Mouse (Mus musculus) cerebellum, adult 18-20 months (tissue): ENCODE results near the gene Sh3bp4.

ENCODE experiments used
- DNase-seq, 2 experiments: peaks; one replicate each; pipeline ENCODE4 v3.0.0; 2021

Gene Sh3bp4

DNA sequence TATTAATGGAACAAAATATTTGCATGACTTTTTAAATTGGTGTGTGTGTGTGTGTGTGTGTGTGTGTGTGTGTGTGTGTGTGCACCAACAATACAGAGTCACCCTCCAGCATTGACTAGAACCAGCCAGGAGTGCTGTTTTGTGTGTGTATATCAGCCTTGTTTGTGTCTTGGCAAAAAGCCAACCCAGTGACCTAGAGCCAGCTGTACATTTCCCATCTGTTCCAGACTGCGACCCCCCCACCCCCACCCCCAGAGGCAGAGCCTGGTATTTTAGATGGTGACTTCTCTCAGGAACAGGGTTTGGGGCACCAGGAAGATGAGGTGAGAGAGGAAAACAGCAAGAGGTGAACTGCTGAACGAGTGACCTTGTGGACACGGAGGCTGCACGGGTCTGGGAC lies 24.2 kb downstream of the Sh3bp4 start:
- no peak for DNase-seq

DNA sequence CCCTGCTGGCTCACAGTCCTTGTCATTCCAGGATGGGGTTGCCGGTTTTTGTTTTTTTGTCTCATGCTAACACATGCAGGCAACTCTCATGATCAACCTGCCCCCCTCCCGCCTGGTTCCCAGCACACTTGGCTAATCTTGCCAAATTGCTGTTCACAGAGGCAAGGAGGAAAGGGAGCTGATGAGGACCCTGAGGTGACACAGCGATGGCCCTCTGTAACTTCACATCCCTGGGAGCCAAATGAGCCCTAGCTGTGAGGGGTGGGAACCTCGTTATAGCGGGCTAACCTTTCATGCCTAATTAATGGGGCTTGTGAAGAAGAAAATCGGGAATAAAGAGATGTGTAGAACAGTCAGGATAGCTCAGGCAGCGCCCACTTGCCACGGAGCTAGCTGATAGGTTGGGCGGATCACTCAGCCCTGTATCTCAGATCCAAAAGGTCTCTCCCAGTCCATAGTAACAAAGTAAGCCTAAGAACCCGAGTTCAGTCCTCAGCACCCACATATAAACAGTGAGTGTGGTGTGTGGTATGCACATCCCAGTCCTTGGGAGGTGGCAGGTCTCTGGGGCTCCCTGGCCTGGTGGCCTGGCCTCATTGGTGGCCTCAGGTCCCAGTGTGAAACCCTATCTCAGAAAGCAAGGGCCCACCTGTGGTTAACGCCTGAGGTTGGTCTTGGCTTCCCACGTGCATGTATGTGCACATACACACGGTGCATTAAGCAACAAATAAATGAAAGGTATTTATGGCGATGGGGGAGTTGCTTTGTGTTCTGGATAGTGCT lies 25.6 kb downstream of the Sh3bp4 start:
- DNase-seq, result no peak

DNA sequence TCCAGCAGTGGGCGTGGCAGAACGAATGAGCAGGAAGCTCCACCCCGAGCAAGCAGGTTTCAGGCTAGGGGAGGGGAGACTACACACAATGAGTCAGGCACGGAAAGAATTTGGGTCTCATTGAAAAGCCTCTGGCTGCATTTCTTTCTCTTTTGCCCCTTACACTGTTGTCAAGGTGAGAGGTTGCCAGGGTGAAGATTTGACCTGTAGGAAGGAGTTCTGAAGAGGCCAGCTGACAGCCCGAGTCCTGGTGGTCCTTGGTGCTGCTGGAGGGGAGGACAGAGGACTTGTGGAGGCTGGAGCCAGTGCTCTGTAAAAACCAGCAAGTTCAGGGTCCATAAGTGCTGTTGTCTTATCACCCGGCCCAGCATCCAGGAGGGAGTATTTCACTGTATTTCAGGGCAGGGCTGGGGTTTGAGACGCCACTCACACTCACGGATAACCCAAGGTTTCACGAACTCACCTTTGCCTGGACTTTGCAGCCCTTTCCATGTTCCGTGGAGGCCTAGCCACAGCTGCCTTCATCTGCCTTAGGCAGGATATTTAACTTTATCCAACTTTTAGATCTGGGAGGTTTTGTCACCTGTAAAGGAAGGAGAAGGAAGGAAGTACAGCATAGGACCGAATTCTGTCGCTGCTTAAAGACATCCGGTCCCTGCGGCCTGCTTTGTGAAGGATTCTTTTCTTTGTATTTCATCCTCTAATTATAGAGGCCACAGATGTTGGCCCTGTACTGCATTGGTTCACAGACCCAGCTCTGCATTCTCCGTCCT lies 32.2 kb downstream of the Sh3bp4 start:
- no peak for DNase-seq

DNA sequence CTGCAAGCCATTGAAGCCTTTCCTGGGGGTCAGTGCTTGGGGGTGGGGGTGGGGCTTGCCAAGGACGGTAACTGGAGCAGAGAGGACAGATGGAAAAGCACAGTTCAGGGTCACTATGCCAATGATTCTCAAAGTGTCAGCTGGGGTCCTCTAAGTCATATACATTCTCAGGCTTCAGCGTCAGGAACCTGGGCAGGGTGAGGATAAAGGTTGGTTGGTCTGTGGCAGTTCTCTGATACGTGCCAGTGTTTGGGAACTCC lies 32.7 kb downstream of the Sh3bp4 start:
- no peak for DNase-seq

DNA sequence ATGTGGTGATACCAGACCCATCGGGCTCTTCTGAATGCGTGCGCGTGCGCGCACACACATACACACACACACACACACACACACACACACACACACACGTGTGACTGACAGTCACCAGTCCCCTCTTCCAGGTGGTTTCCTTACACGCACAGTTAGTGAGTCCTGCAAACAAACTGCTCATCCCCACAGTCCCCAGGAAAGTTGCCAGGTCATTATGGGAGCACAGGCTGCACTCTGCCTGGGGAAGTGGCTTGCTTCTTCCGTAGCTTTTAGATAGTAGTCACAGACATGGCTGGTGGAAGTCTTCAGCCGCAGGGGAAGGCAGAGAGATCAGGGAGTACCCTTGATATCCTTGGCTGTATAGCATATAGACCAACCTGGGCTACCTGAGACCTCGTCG lies 33.3 kb downstream of the Sh3bp4 start:
- no peak for DNase-seq

DNA sequence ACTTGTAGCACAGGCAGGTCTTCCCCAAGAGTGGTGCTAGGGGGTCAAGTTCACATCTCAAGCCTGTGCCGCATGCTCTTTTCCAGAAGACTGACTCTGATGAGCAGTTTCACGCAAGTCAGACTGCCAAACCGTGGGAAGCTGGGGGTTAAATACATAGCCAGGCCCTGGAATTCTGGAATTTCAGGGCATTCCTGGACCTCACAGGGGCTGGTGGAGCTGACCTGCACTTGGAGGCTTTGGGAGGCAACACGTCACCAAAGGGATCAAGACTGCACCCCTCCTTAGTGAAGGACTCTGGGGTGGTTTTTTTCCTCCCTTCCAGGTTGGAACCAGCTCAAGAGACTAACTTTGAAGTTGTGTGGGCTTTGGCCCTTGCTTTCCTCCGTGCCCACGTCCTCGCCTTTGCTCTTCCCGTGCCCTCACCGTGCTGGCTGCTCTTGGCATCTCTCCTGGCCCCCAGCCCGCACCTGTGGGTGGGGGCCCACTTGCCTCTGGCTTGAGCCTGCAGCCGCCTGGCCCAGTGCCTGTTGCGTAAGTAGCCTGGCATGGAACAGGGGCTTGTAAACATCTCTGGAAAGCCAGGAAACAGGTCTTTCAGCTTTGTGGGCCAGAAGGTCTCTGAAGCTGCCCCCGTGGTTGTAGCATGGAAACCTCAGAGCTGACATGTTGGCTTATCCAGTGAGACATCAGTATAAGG lies 34.0 kb downstream of the Sh3bp4 start:
- DNase-seq, result no peak

DNA sequence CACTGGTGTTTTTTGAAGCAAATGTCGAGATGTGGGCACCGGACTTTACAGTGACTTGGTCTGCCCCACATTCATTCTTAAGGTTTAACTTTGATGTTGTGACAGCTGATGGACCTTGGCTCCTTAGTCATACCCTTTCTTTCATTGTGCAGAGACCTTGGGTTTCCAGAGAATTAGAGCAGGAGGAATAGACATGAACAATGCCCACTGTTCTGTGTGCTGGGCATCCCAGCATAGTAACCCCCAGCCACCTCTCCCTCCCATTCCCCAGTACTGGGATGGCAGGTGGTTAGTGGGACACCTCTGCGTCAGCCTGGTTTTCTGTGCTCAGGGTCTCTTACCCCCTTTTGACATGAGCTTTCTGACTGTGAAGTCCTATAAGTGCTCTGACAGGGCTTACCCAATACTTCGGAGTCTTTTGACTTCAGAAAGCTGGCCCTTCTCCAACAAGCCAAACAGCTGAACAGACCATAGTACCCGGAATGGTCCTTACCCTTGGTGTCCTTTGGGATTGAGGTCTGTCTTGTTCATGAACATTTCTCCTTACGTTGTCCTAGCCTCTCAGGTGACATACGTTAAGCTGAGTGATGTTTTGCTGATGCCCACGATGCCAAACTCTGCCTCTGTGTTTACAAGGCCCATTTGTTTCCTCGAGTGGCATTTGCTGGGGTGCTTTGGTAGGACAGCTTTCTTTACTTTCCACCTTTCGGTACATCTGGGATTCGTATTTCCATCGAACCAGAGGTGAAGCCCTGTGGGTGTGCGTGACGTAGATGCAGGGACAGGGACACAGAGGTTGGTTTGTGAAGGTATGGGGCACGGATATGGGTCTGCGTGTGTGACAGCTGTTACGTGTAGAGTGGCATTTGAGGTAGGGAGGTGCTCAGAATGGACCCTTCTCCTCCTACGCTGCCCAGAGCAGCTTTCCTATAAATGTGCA lies 35.9 kb downstream of the Sh3bp4 start:
- DNase-seq, result no peak

DNA sequence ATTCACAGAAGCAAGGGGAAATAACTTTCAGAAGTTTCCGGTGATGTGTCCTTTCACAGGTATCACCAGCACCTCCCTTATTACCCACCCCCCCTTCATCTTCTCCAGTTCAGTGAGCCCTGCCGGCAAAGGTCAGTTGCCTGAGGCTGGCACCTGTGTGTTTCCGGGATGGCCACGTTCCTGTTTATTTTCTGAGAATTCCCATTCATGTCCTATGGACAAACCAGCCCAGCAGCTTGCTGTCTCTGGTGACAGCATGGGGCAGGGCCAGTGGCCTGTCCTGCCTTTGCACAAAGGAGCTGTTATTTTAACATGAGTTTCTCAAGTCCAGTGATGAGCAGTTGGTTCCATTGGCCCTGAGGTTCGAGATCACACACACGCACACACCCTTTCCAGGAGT lies 37.3 kb downstream of the Sh3bp4 start:
- no peak for DNase-seq

DNA sequence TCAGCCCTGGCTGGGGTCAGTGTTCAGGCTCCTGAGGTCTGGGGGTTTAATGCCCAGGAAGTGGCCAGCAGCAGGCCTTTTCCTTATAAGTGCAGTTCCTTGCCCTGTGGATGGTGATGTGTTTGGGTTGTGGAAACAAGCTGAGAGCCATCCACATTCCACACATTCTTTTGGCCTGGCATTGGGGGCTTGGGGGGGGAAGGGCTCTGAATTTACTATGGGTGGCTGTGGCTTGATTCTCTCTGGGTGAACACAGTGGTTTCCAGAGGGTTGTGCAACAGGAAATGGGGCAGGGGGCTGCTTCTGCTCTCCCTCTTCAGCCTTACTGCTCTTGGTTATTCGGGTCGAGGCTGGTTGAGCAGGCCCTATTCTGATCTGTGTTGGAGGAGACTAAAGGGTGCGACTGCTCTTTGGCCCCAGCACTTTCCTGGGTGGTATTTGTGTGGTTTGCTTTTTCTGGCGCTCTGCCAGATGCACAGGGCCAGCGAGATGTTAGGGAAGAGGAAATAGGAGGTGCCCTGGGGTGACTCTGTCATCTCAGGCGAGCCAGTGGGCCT lies 38.2 kb downstream of the Sh3bp4 start:
- DNase-seq, result no peak

DNA sequence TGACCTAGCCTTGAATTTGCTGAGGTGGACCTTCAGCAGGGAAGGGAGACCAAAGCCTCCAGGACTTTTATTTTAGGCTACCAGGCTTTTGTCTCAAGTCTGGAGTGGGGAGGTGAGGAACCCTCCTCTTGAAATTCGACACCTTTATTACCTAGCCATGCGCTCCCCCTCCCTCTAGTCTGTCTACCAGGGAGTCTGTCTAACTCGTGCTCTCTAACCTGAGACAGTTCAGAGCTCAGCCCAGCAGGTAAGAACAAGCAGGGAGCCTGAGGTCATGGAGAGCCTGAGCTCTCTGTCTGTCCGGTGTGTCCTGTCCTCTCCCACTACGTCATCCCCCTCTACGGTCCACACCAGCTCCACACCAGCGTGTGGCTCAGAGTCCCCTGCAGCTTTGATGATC lies 39.6 kb downstream of the Sh3bp4 start:
- DNase-seq, result no peak

DNA sequence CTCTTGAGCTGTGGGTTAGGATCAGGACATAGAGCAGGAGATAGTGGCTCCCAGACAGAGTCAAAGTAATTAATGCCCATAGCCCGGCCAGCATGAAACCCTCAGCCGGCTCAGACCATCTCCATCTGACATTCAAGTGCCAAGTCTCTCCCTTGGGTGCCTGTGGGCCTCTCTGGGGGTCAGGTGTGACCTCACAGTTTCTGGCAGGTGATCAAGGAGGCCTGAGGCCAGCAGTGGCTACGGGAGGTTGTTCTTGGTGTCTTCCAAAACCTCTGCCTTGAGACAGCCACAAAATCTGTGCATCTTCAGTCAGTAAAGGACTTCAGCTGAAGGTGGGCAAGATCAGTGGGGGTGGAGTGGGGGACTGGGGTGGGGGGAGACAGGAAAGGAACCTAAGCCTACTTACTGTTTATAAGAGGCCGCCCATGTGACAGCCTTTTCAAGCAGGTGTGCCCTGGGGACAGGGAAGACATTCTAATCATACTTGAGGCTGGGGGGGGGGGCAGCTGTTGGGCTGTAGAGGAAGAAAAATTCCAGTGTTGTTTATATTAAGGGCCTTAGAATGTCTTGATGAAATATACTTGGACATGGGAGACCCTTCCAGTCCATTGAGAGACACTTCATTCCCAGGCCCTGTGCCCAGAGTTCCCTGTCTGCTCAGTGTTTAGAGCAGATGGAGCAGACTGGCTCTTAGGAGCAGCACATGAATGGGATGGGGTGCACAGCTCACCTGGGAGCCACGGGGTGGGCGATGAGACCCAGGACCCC lies 40.7 kb downstream of the Sh3bp4 start:
- DNase-seq, result no peak

DNA sequence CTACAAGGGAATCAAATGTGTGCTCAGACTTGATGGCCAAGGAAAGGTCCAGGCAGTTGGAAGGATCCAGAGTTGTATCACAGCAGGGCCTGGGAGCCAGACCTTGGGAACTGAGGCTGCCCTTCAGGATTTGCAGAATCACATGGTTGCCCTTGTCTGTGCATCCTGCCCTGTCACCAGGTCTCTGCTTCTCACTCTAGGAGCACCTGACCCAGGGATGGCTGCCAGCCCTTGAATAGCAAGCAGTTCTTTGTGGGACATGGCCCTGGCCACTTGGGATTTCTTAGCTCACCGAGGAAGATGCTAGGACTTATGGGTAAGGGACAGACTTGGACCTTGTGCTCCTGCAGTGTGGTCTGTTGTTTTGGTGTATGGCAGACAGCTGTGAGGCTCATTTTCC lies 42.3 kb downstream of the Sh3bp4 start:
- DNase-seq, result no peak

DNA sequence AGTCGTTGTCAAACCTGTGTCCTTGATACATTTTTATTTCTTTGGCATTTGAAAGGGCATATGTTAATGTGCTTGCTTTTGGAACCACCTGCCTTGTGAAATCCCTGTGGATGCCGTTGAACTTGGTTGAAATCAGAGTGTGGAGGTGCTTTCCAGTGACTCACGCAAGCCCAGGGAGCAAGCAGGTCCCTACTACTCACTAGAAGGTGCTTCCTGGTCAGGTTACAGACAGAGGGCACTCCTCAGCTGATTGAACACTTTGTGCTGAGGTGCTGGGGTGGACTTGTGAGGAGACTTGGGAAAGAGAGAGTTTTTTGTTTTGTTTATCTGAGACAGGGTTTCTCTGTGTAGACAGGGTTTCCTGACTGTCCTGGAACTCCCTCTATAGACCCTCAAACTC lies 43.5 kb downstream of the Sh3bp4 start:
- DNase-seq, result no peak

DNA sequence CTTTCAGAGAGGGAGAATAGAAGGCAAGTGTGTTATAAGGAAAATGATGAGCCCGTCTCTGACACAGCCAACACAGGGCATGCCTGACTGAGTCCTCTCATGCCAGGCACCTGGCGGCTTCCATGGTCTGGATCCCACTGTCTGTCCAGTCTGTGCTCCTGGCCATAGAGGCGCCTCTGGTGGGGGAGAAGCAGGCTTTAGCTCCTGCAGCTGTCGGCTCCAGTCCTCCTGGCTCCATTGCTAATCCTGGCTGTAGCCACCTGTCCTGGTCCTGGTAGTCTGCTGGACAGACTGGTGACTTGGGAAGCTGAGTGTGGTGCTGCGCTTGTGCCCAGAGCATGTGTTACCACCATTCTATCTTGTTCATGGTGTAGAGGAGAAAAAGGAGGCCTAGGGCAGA lies 46.8 kb downstream of the Sh3bp4 start:
- DNase-seq, result peak in 1 of 2 experiments; percentile 11

DNA sequence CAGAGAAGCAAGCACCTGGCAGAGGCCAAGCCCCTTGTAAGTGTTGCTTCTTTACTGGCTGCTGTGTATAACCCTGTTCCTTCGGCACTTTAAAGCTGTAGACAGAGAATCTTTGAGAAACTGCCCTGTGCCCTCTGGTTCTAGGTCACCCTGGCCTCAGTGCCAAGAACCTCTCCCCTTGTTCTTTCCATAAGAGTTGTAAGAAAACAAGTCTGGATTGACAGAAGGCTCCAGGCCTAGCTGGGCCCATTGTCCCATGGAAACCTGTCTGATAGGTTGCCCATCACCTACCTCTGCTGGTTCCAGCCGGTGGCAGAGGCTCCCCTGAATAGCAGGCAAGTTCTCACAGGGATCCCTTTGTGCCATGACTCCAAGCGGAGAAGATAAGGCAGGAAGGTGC lies 47.9 kb downstream of the Sh3bp4 start:
- DNase-seq, result no peak

DNA sequence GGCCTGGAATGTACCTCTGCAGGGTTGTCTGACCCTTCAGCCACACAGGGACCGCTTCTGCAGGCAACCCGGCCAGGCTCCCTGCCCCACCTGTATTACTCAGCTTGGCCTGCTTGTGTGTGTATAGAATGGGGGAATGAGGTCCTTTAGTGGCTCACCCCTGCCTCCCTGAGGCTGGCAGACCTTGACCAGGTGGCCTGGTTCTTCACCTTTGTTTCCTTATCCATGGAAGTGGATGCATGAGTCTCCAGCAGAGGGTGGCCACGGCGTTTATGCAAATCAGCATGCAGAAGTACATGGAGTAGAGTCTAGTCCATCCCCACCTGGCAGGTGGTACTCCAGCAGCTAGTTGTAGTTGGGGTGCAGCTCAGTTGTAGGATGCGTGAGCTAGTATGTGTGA lies 48.6 kb downstream of the Sh3bp4 start:
- DNase-seq, result no peak

DNA sequence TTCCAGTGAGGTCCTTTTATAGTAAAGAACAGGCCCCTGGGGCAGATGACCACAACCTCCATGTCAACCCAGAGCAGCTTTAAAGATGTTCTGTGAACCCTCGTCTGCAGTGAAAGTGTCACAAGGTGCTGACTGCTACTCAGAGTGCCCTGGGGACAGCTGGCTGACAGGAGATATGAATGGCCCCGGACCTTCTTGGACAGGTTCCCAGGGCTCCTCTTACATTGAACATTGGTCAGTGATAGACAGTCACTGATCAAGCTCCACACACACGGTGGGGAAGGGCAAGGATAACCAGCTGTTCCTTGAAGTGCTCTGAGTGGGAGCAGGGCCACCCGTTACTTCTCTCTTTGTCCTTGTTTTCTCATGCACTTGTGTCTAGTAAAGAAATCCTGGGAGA lies 50.1 kb downstream of the Sh3bp4 start:
- DNase-seq, result no peak

DNA sequence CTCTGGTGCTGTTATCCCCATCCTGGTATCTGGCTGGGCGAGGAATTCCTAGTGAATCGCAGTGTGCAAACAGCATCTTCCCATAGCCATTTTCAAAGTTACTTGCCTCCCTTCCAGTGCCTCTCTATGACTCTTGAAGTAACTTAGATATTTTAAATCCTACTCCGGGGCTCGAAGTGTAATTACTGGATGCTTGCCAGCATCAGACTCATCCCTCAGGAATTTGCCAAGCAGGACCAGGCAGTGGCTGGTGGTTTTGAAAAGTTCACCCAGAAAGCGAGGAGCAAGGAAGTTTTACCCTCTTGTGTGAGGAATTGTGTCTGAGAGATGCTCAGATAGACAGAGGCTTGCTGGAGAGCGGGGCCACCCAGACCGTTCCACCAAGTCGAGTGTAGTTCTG lies 51.3 kb downstream of the Sh3bp4 start:
- no peak for DNase-seq

DNA sequence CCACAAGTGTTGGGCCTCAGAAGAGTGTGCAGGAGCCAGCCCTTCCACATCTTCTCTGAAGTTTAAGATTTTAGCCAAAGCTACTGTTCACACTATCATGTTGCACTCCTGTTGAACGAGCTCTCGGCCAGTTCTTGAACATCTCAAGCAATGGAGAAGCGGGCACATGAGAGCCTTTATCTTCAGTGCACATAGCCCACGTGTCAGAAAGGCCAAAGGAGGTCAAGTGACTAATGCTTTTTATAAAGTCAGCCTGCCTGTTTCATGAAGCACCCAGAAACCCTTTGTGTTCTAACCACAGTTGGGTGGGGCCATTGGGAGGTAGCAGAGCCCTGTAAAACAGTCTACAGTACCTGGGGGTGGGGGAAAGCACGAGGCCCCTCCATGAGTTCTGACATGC lies 52.2 kb downstream of the Sh3bp4 start:
- DNase-seq, result no peak

DNA sequence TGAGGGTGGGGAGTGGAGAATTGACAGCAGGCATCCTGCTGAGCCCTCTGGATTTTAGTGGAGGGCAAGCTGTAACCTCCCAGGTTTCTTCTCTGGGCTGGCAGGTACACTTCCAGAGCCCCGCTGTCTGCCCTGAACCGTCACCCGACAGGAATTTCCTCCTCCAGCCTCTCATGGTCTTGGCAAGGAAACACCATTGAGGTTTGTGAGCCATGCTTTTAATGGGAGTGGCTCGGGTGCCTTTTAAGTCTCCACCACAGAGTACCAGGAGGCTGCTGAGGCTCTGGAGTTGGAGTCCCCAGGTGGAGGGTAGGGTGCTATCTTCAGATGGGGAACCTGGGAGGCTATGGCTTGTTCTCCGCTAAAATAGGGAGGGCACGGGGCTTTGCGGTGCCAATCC lies 53.9 kb downstream of the Sh3bp4 start:
- DNase-seq, result no peak

DNA sequence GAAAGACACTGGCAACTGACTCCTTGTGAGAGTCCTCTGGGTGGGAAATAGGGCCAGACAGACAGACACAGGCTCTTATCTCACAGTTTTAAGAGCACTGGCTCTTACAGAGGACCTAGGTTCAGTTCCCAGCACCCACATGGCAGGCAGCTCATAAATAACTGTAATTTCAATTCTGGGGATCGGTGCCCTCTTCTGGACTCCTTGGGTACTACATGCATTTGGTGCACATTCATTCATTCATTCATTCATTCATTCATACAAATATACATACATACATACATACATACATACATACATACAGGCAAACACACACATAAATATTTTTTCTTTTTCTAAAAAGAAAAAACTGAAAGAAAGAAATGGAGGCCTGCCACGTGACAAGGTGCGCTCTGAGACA lies 56.9 kb downstream of the Sh3bp4 start:
- no peak for DNase-seq

DNA sequence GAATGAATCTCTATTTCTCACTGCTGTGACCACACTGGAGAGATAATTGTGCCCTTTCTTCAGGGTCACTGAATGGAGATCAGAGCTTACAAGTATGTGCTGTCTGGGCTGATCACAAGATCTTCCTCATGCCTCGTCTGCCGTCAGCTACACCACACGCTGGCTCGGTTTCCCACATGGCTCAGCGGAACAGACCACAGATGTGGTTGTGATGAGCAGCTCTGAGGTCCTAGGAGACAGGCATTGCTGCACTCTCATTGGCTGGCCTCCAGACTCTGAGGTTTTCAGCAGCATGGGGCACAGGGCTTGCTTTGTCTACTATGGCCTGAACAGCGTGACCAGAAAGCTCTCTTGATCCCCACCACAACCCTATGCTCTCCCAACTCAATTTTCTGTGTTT lies 60.2 kb downstream of the Sh3bp4 start:
- DNase-seq, result no peak
